Mouse (Mus musculus) embryonic facial prominence, embryonic 13.5 days (tissue): ENCODE data around the gene Prdx2. TPM values are rescaled to one million over a fixed set of nuclear protein-coding genes. Genes with fewer than 3 reads are reported as not detected.
A peak's percentile ranks its signal among the peaks of the same experiment; 100 is the strongest.

ENCODE experiments used
- ATAC-seq: fragments of 200-750 bp; cut with Nextera tagmentation; 2 replicates; pipeline ENCODE4 v1.8.0; 2017; ENCODE audit warnings: low read depth; ENCODE audit not compliant: insufficient number of reproducible peaks, insufficient read depth, low FRiP score, low TSS enrichment
- H3K27ac ChIP-seq: fragments of 300-500 bp; sonication (generic); 2 replicates; pipeline ENCODE4 v1.5.1; 2015; ENCODE audit warnings: moderate library complexity, mild to moderate bottlenecking, inconsistent platforms
- H3K27me3 ChIP-seq: fragments of 300-500 bp; sonication (generic); 2 replicates; pipeline ENCODE4 v1.6.1; 2015; ENCODE audit warnings: mild to moderate bottlenecking, inconsistent platforms
- H3K36me3 ChIP-seq: fragments of 300-500 bp; sonication (generic); 2 replicates; pipeline ENCODE4 v1.6.1; 2015; ENCODE audit warnings: mild to moderate bottlenecking, inconsistent platforms
- H3K4me1 ChIP-seq: fragments of 300-500 bp; sonication (generic); 2 replicates; pipeline ENCODE4 v1.6.1; 2015; ENCODE audit warnings: inconsistent platforms
- H3K4me2 ChIP-seq: fragments of 300-500 bp; sonication (generic); 2 replicates; pipeline ENCODE4 v1.6.1; 2015; ENCODE audit warnings: moderate library complexity, mild to moderate bottlenecking, inconsistent platforms
- H3K4me3 ChIP-seq: fragments of 300-500 bp; sonication (generic); 2 replicates; pipeline ENCODE4 v1.5.1; 2015; ENCODE audit warnings: mild to moderate bottlenecking, inconsistent platforms
- H3K9ac ChIP-seq: fragments of 300-500 bp; sonication (generic); 2 replicates; pipeline ENCODE4 v1.6.1; 2015; ENCODE audit warnings: mild to moderate bottlenecking, inconsistent platforms
- H3K9me3 ChIP-seq: fragments of 300-500 bp; sonication (generic); 2 replicates; pipeline ENCODE4 v1.6.1; 2016; ENCODE audit warnings: inconsistent platforms
- WGBS: fragments of 180-500 bp; shearing (Covaris S2); methylation state at CpG from one replicate; pipeline ENCODE4 v1.1.7; 2015; ENCODE audit warnings: mixed read lengths; 5-methylcytosine and 5-hydroxymethylcytosine counted together
- polyA plus RNA-seq: library from polyadenylated mRNA; unstranded; fragments of >200 nt; fragmentation: Nextera tagmentation; extraction: Ambion mirVana; gene quantifications from 2 replicates; pipeline ENCODE4 v1.2.1, GENCODE M21; 2015

Gene Prdx2
- polyA plus RNA-seq, result 888 and 1,010 TPM in 2 replicates

GRCm38 (mm10) chr8:84969241-84970134, at the start of gene Prdx2, which contains the start of the genes Gm49661 and Rnaseh2a:
Gene Prdx2, plus strand, starts transcription at chr8:84969587.
Gene Gm49661, minus strand, starts transcription at chr8:84969433.
Gene Rnaseh2a, minus strand, starts transcription at chr8:84969767.
- Histone ChIP-seq H3K27me3 (no peaks in the 10 kb centered on the region), H3K4me1 (peaks cover 54% of the 10 kb centered on the region), H3K9ac (peak within 1 kb of the TSS; percentile 93), H3K9me3 (no peaks in the 10 kb centered on the region), H3K36me3 (peaks cover 38% of the 10 kb centered on the region), H3K27ac (peak within 1 kb of the TSS; percentile 87), H3K4me2 (peak within 1 kb of the TSS; percentile 94), H3K4me3 (peak within 1 kb of the TSS; percentile 79)
- ATAC-seq, result peak; percentile 77
- WGBS, result under 1% methylated on average over 56 of the region's 56 CpGs

- Histone ChIP-seq H3K27ac (no peak overlapping the region), H3K9me3 (no peaks in the 10 kb centered on the region), H3K4me2 (no peak overlapping the region), H3K9ac (no peak overlapping the region), H3K4me1 (no peaks in the 10 kb centered on the region), H3K4me3 (no peak overlapping the region), H3K36me3 (no peaks in the 10 kb centered on the region), H3K27me3 (peaks cover 34% of the 10 kb centered on the region)
- ATAC-seq, result no peak
- 71% methylated on average over 2 of the region's 2 CpGs for WGBS
These were observed 47.8 kb upstream of the Prdx2 start for GRCm38 (mm10) chr8:84921596-84921995.

- Histone ChIP-seq H3K9me3 (no peaks in the 10 kb centered on the region), H3K27me3 (peaks cover 39% of the 10 kb centered on the region), H3K9ac (no peak overlapping the region), H3K4me3 (no peak overlapping the region), H3K4me2 (no peak overlapping the region), H3K27ac (no peak overlapping the region), H3K36me3 (no peaks in the 10 kb centered on the region), H3K4me1 (peaks cover 7% of the 10 kb centered on the region)
- no peak for ATAC-seq
- 70% methylated on average over 7 of the region's 7 CpGs for WGBS
These were observed 43.8 kb upstream of the Prdx2 start for GRCm38 (mm10) chr8:84925557-84925956.

- H3K4me1 ChIP-seq, result peaks cover 7% of the 10 kb centered on the region
- no peak overlapping the region for H3K4me3 ChIP-seq
- H3K4me2 ChIP-seq, result no peak overlapping the region
- no peak for ATAC-seq
- no peak overlapping the region for H3K27ac ChIP-seq
- H3K27me3 ChIP-seq, result peaks cover 57% of the 10 kb centered on the region
- WGBS, result 82% methylated on average over 1 of the region's 1 CpGs
- H3K9me3 ChIP-seq, result no peaks in the 10 kb centered on the region
- H3K9ac ChIP-seq, result no peak overlapping the region
- H3K36me3 ChIP-seq, result no peaks in the 10 kb centered on the region
These were observed 41.9 kb upstream of the Prdx2 start for GRCm38 (mm10) chr8:84927513-84927912.

GRCm38 (mm10) chr8:84928456-84929306, 40.7 kb upstream of the Prdx2 start:
- Histone ChIP-seq H3K4me3 (peak overlapping the region; percentile 39), H3K9me3 (no peaks in the 10 kb centered on the region), H3K9ac (peak overlapping the region; percentile 46; the same call in 1 of the 2 replicates), H3K36me3 (no peaks in the 10 kb centered on the region), H3K4me2 (peak overlapping the region; percentile 69), H3K27ac (no peak overlapping the region), H3K4me1 (peaks cover 7% of the 10 kb centered on the region), H3K27me3 (peaks cover 64% of the 10 kb centered on the region)
- WGBS, result 2% methylated on average over 50 of the region's 52 CpGs
- peak; percentile 63; the same call in 1 of the 2 replicates for ATAC-seq

GRCm38 (mm10) chr8:84930582-84930981, 38.8 kb upstream of the Prdx2 start:
- Histone ChIP-seq H3K27ac (no peak overlapping the region), H3K4me1 (peaks cover 11% of the 10 kb centered on the region), H3K36me3 (no peaks in the 10 kb centered on the region), H3K9me3 (no peaks in the 10 kb centered on the region), H3K9ac (no peak overlapping the region), H3K4me3 (no peak overlapping the region), H3K27me3 (peaks cover 75% of the 10 kb centered on the region), H3K4me2 (no peak overlapping the region)
- 88% methylated on average over 13 of the region's 13 CpGs for WGBS
- ATAC-seq, result no peak

GRCm38 (mm10) chr8:84933767-84934559, 35.4 kb upstream of the Prdx2 start:
- H3K27ac ChIP-seq, result no peak overlapping the region
- WGBS, result 82% methylated on average over 16 of the region's 16 CpGs
- H3K4me3 ChIP-seq, result no peak overlapping the region
- no peaks in the 10 kb centered on the region for H3K9me3 ChIP-seq
- no peak overlapping the region for H3K9ac ChIP-seq
- H3K36me3 ChIP-seq, result no peaks in the 10 kb centered on the region
- H3K4me1 ChIP-seq, result peaks cover 20% of the 10 kb centered on the region
- no peak overlapping the region for H3K4me2 ChIP-seq
- ATAC-seq, result no peak
- H3K27me3 ChIP-seq, result peaks cover 94% of the 10 kb centered on the region

- Histone ChIP-seq H3K4me1 (peaks cover 17% of the 10 kb centered on the region), H3K4me3 (no peak overlapping the region), H3K27ac (no peak overlapping the region), H3K36me3 (no peaks in the 10 kb centered on the region), H3K9me3 (no peaks in the 10 kb centered on the region), H3K27me3 (peaks cover 94% of the 10 kb centered on the region), H3K4me2 (0 out of 2 replicates have a peak overlapping the region, but pooled peaks have one; percentile 14), H3K9ac (no peak overlapping the region)
- ATAC-seq, result no peak
- 2% methylated on average over 15 of the region's 15 CpGs for WGBS
These were observed 34.5 kb upstream of the Prdx2 start for GRCm38 (mm10) chr8:84934860-84935259.

GRCm38 (mm10) chr8:84935489-84935888, 33.9 kb upstream of the Prdx2 start:
- 3% methylated on average over 14 of the region's 14 CpGs for WGBS

GRCm38 (mm10) chr8:84936041-84936961, 33.1 kb upstream of the Prdx2 start:
- H3K9ac ChIP-seq, result peak overlapping the region; percentile 49; the same call in 1 of the 2 replicates
- peak overlapping the region; percentile 45 for H3K4me3 ChIP-seq
- no peaks in the 10 kb centered on the region for H3K36me3 ChIP-seq
- no peak for ATAC-seq
- peaks cover 91% of the 10 kb centered on the region for H3K27me3 ChIP-seq
- no peaks in the 10 kb centered on the region for H3K9me3 ChIP-seq
- H3K27ac ChIP-seq, result no peak overlapping the region
- peaks cover 17% of the 10 kb centered on the region for H3K4me1 ChIP-seq
- 19% methylated on average over 23 of the region's 23 CpGs for WGBS
- H3K4me2 ChIP-seq, result peak overlapping the region; percentile 81

More at GRCm38 (mm10) chr8:84935489-84935888, 33.9 kb upstream of the Prdx2 start:
- no peak overlapping the region for H3K9ac ChIP-seq
- H3K4me2 ChIP-seq, result no peak overlapping the region
- no peak overlapping the region for H3K27ac ChIP-seq
- ATAC-seq, result no peak
- H3K4me3 ChIP-seq, result no peak overlapping the region
- H3K27me3 ChIP-seq, result peaks cover 91% of the 10 kb centered on the region
- H3K9me3 ChIP-seq, result no peaks in the 10 kb centered on the region
- H3K36me3 ChIP-seq, result no peaks in the 10 kb centered on the region
- peaks cover 17% of the 10 kb centered on the region for H3K4me1 ChIP-seq
